Mouse (Mus musculus): ENCODE measurements around the gene Sun5. TPM values are rescaled to one million over a fixed set of nuclear protein-coding genes. Genes with fewer than 3 reads are reported as not detected.
A peak's percentile ranks its signal among the peaks of the same experiment; 100 is the strongest.

The Sun5 gene
- polyA plus RNA-seq, 1 experiment = not detected

DNA sequence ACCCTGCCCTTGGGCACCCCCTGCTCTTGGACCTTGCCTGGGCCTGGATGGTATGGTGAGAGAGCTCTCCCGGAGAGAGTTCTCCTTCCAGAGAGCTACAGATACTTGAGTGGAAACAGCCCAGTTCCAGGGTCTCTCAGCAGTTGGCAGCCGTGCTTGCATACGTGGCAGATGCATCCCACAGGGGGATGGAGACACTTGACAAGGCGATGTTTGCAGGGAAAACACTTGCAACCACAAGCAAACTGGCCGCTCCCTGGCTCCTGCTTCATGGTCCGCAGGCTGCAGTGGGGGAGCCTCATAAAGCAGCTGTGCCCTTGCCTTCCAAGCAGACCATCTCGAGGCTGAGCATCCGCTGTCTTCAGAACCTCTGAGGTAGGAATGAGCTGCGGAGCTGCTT is 3.9 kb upstream of the Sun5 start, which contains the start of gene Bpifb2:
TSS of gene Bpifb2 (plus strand) at position 301 of the 400 bp plus-strand sequence.
- TF ChIP-seq POLR2A (IDR thresholded peaks at IDR 0.05; ENCODE audit: low read depth, low read length) (no peak), CTCF (IDR thresholded peaks at IDR 0.05; ENCODE audit: extremely low read depth, insufficient read depth, insufficient read length, insufficient replicate concordance) (no peak)
- H3K27ac ChIP-seq (ENCODE audit: insufficient read depth, low read length) = no peak within 1 kb of the TSS
- no peak within 1 kb of the TSS for H3K4me3 ChIP-seq (ENCODE audit: extremely low read depth, insufficient read depth, insufficient read length)
- DNase-seq (ENCODE audit: low read depth in 1 of 2, low spot score in 2 of 2) = no peak
- no peaks in the 10 kb centered on the region for H3K4me1 ChIP-seq (ENCODE audit: control insufficient read depth, insufficient read depth, insufficient read length)
- H3K27me3 ChIP-seq (ENCODE audit: control insufficient read depth, insufficient read depth, low read length) = no peaks in the 10 kb centered on the region
- 80% methylated on average over 9 of the region's 9 CpGs for WGBS
- H3K36me3 ChIP-seq (ENCODE audit: control insufficient read depth, insufficient read depth, low read length) = no peaks in the 10 kb centered on the region

DNA sequence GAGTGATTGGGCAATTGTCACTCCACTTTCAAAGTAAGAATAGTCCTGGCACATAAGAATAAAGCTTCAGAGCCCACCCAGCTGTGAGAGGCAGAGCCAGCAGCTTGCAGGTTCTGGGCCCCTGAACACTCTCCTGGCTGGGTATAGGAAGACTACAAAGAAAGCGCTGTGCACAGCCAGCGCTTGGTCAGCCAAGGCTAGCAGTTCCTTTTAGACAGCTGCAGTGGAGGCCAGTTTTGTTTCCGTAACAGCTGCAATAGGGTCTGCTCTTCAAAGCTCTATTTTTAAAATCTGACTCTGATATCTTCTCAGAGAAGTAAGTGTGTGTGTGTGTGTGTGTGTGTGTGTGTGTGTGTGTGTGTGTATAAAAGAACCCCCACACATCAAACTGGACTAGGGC is 8.9 kb downstream of the Sun5 start:
- Histone ChIP-seq H3K27me3 (ENCODE audit: control insufficient read depth, insufficient read depth, low read length) (no peaks in the 10 kb centered on the region), H3K4me1 (ENCODE audit: control insufficient read depth, insufficient read depth, insufficient read length) (peaks cover 10% of the 10 kb centered on the region; the same call in 1 of the 2 replicates), H3K36me3 (ENCODE audit: control insufficient read depth, insufficient read depth, low read length) (no peaks in the 10 kb centered on the region), H3K4me3 (ENCODE audit: extremely low read depth, insufficient read depth, insufficient read length) (no peak overlapping the region), H3K27ac (ENCODE audit: insufficient read depth, low read length) (no peak overlapping the region)
- no peak for DNase-seq (ENCODE audit: low read depth in 1 of 2, low spot score in 2 of 2)
- WGBS = 29% methylated on average over 3 of the region's 3 CpGs
- no peak for TF ChIP-seq POLR2A (IDR thresholded peaks at IDR 0.05; ENCODE audit: low read depth, low read length)
- TF ChIP-seq CTCF (IDR thresholded peaks at IDR 0.05; ENCODE audit: extremely low read depth, insufficient read depth, insufficient read length, insufficient replicate concordance) = no peak

DNA sequence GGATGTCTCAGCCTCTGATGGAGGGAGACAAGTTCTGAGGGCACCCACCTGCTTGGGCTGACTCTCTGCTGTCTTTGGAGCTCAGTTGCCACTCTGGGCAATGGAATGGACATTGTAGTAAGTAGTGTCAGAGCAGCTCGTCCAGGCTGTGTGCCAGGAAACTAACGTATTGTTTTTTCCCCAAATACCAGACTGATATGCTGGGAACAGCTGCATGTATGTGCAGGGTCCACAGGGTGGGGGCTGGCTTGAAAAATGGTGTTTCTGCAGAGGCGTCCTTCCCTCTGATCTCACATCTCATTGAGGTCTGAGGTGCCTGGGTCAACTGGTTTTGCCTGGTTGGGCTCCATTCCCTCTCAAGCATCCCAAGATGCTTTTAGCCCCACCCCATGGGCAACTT is 10.2 kb downstream of the Sun5 start:
- WGBS = 53% methylated on average over 3 of the region's 3 CpGs
- H3K36me3 ChIP-seq (ENCODE audit: control insufficient read depth, insufficient read depth, low read length) = no peaks in the 10 kb centered on the region
- TF ChIP-seq CTCF (IDR thresholded peaks at IDR 0.05; ENCODE audit: extremely low read depth, insufficient read depth, insufficient read length, insufficient replicate concordance) (no peak), POLR2A (IDR thresholded peaks at IDR 0.05; ENCODE audit: low read depth, low read length) (no peak)

DNA sequence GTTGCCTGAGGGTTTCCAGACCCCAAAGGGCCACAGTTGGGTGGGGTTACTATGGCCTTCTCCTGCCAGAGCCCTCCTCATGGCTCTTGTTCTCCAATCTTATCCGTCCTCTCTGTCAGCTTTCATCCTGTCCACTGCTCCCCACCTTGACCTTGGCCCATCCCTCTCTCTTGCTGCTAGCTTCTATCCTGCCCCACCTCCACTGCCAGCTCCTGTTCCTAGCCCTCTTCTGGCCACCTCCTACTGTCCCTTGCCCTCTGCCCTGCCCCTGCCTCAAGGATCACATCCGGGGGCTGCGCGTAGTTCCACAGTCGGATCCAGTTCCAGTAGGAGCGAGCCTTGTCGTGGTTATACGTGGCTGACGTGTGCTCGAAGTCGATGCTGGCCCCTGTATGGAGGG is 10.6 kb downstream of the Sun5 start:
- H3K27me3 ChIP-seq (ENCODE audit: control insufficient read depth, insufficient read depth, low read length) = no peaks in the 10 kb centered on the region

More for the DNA sequence above, 10.2 kb downstream of the Sun5 start:
- Histone ChIP-seq H3K27ac (ENCODE audit: insufficient read depth, low read length) (no peak overlapping the region), H3K4me3 (ENCODE audit: extremely low read depth, insufficient read depth, insufficient read length) (no peak overlapping the region), H3K27me3 (ENCODE audit: control insufficient read depth, insufficient read depth, low read length) (no peaks in the 10 kb centered on the region), H3K4me1 (ENCODE audit: control insufficient read depth, insufficient read depth, insufficient read length) (peaks cover 10% of the 10 kb centered on the region; the same call in 1 of the 2 replicates)
- DNase-seq (ENCODE audit: low read depth in 1 of 2, low spot score in 2 of 2) = no peak

DNA sequence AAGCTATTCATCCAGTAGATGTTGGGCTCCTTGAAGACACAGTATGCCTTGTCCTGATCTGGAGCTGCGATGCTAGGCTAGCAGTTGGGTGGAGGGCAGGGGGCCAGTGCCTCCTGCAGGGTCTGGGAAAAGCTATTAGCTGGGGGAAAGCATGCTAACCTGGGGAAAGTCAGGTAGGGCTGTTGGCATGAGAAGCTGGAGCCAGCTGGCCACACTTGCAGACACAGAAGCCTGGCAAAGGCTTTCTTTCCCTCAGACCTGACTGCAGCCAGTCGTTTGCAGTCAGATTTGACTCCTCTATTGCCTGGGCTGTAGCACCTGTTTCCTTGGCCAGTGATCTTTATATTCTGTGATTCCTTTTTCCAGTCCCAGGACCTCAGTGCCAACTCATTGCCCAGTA is 11.3 kb downstream of the Sun5 start:
- Histone ChIP-seq H3K27ac (ENCODE audit: insufficient read depth, low read length) (no peak overlapping the region), H3K36me3 (ENCODE audit: control insufficient read depth, insufficient read depth, low read length) (no peaks in the 10 kb centered on the region), H3K4me1 (ENCODE audit: control insufficient read depth, insufficient read depth, insufficient read length) (peaks cover 10% of the 10 kb centered on the region; the same call in 1 of the 2 replicates), H3K4me3 (ENCODE audit: extremely low read depth, insufficient read depth, insufficient read length) (no peak overlapping the region), H3K27me3 (ENCODE audit: control insufficient read depth, insufficient read depth, low read length) (no peaks in the 10 kb centered on the region)
- no peak for DNase-seq (ENCODE audit: low read depth in 1 of 2, low spot score in 2 of 2)
- 78% methylated on average over 2 of the region's 2 CpGs for WGBS
- TF ChIP-seq CTCF (IDR thresholded peaks at IDR 0.05; ENCODE audit: extremely low read depth, insufficient read depth, insufficient read length, insufficient replicate concordance) (no peak), POLR2A (IDR thresholded peaks at IDR 0.05; ENCODE audit: low read depth, low read length) (no peak)

More for the DNA sequence above, 10.6 kb downstream of the Sun5 start:
- Histone ChIP-seq H3K4me3 (ENCODE audit: extremely low read depth, insufficient read depth, insufficient read length) (no peak overlapping the region), H3K4me1 (ENCODE audit: control insufficient read depth, insufficient read depth, insufficient read length) (peaks cover 10% of the 10 kb centered on the region; the same call in 1 of the 2 replicates), H3K27ac (ENCODE audit: insufficient read depth, low read length) (no peak overlapping the region), H3K36me3 (ENCODE audit: control insufficient read depth, insufficient read depth, low read length) (no peaks in the 10 kb centered on the region)
- DNase-seq (ENCODE audit: low read depth in 1 of 2, low spot score in 2 of 2) = no peak
- TF ChIP-seq CTCF (IDR thresholded peaks at IDR 0.05; ENCODE audit: extremely low read depth, insufficient read depth, insufficient read length, insufficient replicate concordance) = no peak
- no peak for TF ChIP-seq POLR2A (IDR thresholded peaks at IDR 0.05; ENCODE audit: low read depth, low read length)
- WGBS = 88% methylated on average over 11 of the region's 11 CpGs

DNA sequence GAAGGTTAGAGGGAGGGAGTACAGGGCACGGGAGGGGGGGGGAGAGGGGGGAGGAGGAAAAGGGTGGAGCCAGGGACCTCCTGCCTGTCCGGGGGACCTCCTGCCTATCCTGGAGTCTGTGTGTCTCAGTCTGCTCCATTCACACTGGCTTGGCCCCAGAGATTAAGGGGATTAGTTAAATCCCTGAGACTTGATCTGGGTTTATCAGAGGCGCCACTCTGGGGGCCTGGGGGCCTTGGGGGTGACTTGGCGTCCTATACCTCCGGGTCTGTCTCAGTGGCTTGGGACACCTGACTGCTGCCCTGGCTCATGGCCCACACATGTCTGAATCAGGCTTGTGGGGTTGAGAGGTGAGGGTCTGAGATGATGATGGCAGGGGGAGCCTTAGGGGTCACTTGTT is 17.3 kb downstream of the Sun5 start:
- DNase-seq (ENCODE audit: low read depth in 1 of 2, low spot score in 2 of 2) = no peak
- TF ChIP-seq CTCF (IDR thresholded peaks at IDR 0.05; ENCODE audit: extremely low read depth, insufficient read depth, insufficient read length, insufficient replicate concordance) = no peak
- TF ChIP-seq POLR2A (IDR thresholded peaks at IDR 0.05; ENCODE audit: low read depth, low read length) = no peak
- Histone ChIP-seq H3K27me3 (ENCODE audit: control insufficient read depth, insufficient read depth, low read length) (no peaks in the 10 kb centered on the region), H3K27ac (ENCODE audit: insufficient read depth, low read length) (no peak overlapping the region), H3K4me3 (ENCODE audit: extremely low read depth, insufficient read depth, insufficient read length) (no peak overlapping the region), H3K4me1 (ENCODE audit: control insufficient read depth, insufficient read depth, insufficient read length) (no peaks in the 10 kb centered on the region), H3K36me3 (ENCODE audit: control insufficient read depth, insufficient read depth, low read length) (no peaks in the 10 kb centered on the region)
- 45% methylated on average over 5 of the region's 5 CpGs for WGBS

DNA sequence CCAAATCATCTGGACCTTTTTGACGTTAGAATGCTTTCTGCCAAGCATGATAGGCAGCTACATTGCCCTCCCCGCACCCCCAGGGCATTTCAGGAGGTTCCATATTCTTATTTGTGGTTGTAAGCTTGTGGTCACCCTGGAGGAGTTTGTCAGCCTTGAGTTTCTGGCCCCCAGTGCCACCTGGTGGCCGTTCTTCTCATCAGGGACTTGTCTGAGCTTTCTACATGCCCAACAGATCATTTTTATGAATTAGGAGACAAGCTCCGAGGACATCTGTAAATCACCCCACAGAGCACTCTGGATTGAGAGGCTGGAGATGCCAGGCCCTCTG is 19.9 kb downstream of the Sun5 start:
- H3K27ac ChIP-seq (ENCODE audit: insufficient read depth, low read length) = no peak overlapping the region
- H3K4me1 ChIP-seq (ENCODE audit: control insufficient read depth, insufficient read depth, insufficient read length) = no peaks in the 10 kb centered on the region
- DNase-seq (ENCODE audit: low read depth in 1 of 2, low spot score in 2 of 2) = peak in 1 of 2 experiments; percentile 18
- H3K36me3 ChIP-seq (ENCODE audit: control insufficient read depth, insufficient read depth, low read length) = no peaks in the 10 kb centered on the region
- H3K27me3 ChIP-seq (ENCODE audit: control insufficient read depth, insufficient read depth, low read length) = no peaks in the 10 kb centered on the region
- no peak overlapping the region for H3K4me3 ChIP-seq (ENCODE audit: extremely low read depth, insufficient read depth, insufficient read length)
- 15% methylated on average over 4 of the region's 4 CpGs for WGBS
- TF ChIP-seq POLR2A (IDR thresholded peaks at IDR 0.05; ENCODE audit: low read depth, low read length) = no peak
- peak; percentile 25; the same call in 1 of the 2 replicates for TF ChIP-seq CTCF (IDR thresholded peaks at IDR 0.05; ENCODE audit: extremely low read depth, insufficient read depth, insufficient read length, insufficient replicate concordance)

Data from spleen, adult 2 months (tissue).